Mouse (Mus musculus): Measurements from ENCODE around the gene Dcun1d3.

Gene Dcun1d3

GRCm38 (mm10) chr7:119895639-119896512 is at the start of gene Dcun1d3, which contains the start of gene Lyrm1:
Dcun1d3 (minus strand) TSS chr7:119896298.
Lyrm1 (plus strand) TSS chr7:119895861.
- CTCF ChIA-PET, result no interaction called here

GRCm38 (mm10) chr7:119941569-119941968 is 45.5 kb upstream of the Dcun1d3 start:
- CTCF ChIA-PET, result no interaction called here

- CTCF ChIA-PET, result no interaction called here
Observed at GRCm38 (mm10) chr7:119937036-119937435, 40.9 kb upstream of the Dcun1d3 start.

- CTCF ChIA-PET, result no interaction called here
Observed at GRCm38 (mm10) chr7:119936321-119936720, 40.2 kb upstream of the Dcun1d3 start.

DNA sequence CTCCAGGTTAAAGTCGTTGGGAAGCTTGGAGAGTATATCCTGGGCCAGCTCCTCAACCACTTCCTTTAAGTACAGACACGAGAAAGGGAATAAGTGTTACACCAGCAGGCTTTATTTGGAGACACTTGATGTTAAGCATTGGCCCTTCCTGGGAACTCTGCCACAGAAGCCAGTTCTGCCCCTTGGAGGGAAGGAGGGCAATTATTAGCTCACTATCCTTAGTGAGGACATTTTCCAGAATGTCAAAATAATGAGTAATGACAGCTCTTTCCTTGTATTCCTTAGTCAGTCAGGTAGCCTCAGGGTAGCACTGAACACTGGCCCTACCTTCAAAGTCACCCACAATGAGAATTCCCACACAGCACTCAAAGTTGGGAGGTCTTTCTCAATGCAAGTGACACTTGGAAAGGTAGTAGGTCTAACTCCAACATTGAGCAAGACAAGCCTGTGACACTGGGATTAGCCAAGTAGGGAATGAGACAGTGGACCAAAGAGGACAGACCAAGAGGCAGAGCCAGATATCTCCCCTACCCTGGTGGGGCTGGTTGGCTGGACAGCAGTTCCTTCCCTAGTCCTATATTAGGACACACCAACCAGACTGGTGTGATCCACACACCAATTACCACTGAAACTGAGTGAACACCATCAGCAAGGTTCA is 32.8 kb upstream of the Dcun1d3 start:
- CTCF ChIA-PET, result no interaction called here

DNA sequence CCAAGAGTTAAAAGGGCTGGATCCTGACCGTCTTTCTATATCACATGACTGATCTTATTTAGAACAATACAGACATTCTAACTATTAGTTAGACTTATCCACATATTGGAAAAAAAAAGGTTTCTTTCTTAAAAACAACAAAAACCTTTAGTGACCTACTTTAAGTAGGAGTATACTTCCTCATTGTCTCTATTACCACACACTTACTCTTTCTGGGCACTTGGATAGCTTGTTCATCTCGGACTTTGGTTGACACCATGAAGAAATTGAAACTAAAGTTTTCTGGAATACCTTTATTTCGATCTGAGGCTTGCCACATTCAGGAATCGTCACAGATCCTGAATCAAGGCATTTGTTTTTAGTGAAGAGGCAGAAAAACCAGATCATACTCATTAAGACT is 25.0 kb upstream of the Dcun1d3 start:
- CTCF ChIA-PET, result no interaction called here

- CTCF ChIA-PET, result no interaction called here
Observed at GRCm38 (mm10) chr7:119920457-119920856, 24.4 kb upstream of the Dcun1d3 start.

GRCm38 (mm10) chr7:119911727-119912126 is 15.6 kb upstream of the Dcun1d3 start:
- CTCF ChIA-PET, result no interaction called here

- CTCF ChIA-PET, result no interaction called here
Observed at GRCm38 (mm10) chr7:119906523-119907215, 10.6 kb upstream of the Dcun1d3 start.

- CTCF ChIA-PET, result no interaction called here
Observed at GRCm38 (mm10) chr7:119899386-119900057, 3.4 kb upstream of the Dcun1d3 start.

GRCm38 (mm10) chr7:119898247-119898856 is 2.3 kb upstream of the Dcun1d3 start:
- CTCF ChIA-PET, result interaction anchor here (0.6 kb wide), 1 partner anchor 10 kb away, joined by 3 read pairs; no protein-coding TSS in a partner anchor

DNA sequence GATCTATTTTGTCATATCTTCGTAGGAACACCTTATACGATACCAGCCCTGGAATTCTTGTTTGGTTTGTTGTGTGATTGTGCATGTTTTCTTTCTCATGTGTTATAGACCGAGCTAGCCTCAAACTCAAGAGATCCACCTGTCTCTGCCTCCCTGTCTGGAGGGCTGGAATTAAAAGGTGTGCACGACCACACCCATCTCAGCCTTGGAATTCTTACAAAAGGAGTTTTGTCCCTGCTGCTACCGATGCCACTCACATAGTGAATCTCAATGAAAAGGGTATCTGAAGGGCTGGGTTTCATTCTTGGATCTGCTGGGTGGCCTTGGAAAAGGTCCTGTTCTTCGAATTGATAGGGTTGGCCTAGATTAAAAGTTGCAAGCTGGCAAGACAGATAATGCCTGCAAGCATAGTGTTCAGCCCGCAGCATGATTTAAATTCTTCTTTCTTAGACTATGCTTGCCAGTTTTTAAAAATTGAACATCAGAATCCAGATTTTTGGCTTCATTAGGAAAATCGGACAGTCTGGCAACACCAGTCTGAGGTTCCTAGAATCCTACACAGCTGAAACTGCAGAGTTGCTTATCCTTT is 1.5 kb upstream of the Dcun1d3 start:
- CTCF ChIA-PET, result interaction anchor here (0.6 kb wide), 1 partner anchor 10 kb away, joined by 3 read pairs; no protein-coding TSS in a partner anchor

GRCm38 (mm10) chr7:119894818-119895544 is 1.1 kb downstream of the Dcun1d3 start:
- CTCF ChIA-PET, result interaction anchor here (0.6 kb wide), 1 partner anchor 76 kb away, joined by 6 read pairs; no protein-coding TSS in a partner anchor

DNA sequence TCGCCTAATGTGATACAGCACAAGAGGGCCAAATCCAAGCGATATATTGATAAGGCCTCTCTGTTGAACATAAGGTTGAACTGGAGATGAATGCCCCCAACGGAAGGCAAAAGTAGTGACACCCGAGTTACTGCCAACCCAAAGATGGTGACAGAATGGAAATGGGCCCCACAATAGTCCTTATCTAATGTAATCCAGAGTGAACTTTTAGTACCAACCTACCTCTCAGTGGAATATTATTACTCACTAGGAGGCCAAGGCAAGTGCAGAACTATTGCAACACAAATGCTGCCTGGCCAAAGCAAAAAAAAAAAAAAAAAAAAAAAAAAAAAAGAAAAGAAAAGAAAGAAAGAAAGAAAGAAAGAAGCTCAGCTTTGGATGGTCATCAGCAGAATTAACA is 3.4 kb downstream of the Dcun1d3 start:
- CTCF ChIA-PET, result interaction anchor here (0.6 to 0.7 kb wide), 2 partner anchors 29 to 1160 kb away, joined by 3 to 5 read pairs; no protein-coding TSS in a partner anchor

DNA sequence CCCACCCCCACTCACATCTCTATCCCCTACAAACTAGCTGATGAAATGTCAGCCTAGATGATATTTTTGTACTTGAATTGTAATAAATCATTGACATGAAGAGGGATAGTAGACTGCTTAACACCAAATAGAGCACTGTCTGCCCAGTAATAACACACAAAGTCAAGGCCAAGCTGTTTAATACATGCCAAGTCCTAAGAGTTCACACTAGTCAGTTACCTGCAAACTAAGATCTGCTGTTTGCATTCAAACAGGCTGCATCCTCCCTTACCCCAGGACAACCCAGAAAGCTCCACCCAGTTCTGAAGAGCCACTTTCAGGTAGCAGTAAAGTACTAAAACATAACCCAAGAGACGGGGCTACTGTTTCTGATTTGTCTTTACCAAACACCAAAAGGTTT is 3.9 kb downstream of the Dcun1d3 start:
- CTCF ChIA-PET, result interaction anchor here (0.6 kb wide), 1 partner anchor 32 kb away, joined by 4 read pairs; no protein-coding TSS in a partner anchor

- CTCF ChIA-PET, result no interaction called here
Observed at GRCm38 (mm10) chr7:119887887-119888286, 8.2 kb downstream of the Dcun1d3 start.

GRCm38 (mm10) chr7:119881229-119881628 is 14.9 kb downstream of the Dcun1d3 start:
- CTCF ChIA-PET, result no interaction called here

GRCm38 (mm10) chr7:119880345-119880744 is 15.8 kb downstream of the Dcun1d3 start:
- CTCF ChIA-PET, result no interaction called here

- CTCF ChIA-PET, result no interaction called here
Observed at GRCm38 (mm10) chr7:119879171-119879570, 16.9 kb downstream of the Dcun1d3 start.
